Mouse (Mus musculus): Measurements from ENCODE around the gene Cep41. TPM values are rescaled to one million over a fixed set of nuclear protein-coding genes. Genes with fewer than 3 reads are reported as not detected.
A peak's percentile ranks its signal among the peaks of the same experiment; 100 is the strongest.

The Cep41 gene
- polyA plus RNA-seq (2015; fragmentation: Nextera tagmentation; extraction: Ambion mirVana) = 7.7 and 7.9 TPM in 2 replicates

GRCm38 (mm10) chr6:30693350-30693991 is at the start of gene Cep41:
TSS of gene Cep41 (minus strand) at chr6:30693749.

GRCm38 (mm10) chr6:30723331-30723730 is 29.8 kb upstream of the Cep41 start, which contains the start of gene Mest:
TSS of gene Mest (plus strand) at chr6:30723547.

GRCm38 (mm10) chr6:30638674-30639268 is 54.8 kb downstream of the Cep41 start, which contains the start of gene Cpa1:
TSS of gene Cpa1 (plus strand) at chr6:30639218.

GRCm38 (mm10) chr6:30610710-30611109 is 82.8 kb downstream of the Cep41 start, which contains the start of gene Cpa5:
TSS of gene Cpa5 (plus strand) at chr6:30611010.

MicroRNAs encoded within 50 kb of the gene (microRNA counts, 519-probe panel; counts per million panel counts)
- 5,133 counts per million, percentile 36 among the panel's probes with 10 or more counts for microRNA mmu-miR-335-3p
- 8,340 counts per million, percentile 81 among the panel's probes with 10 or more counts for microRNA mmu-miR-335-5p

Other genes with a start within 250 kb of the Cep41 start
- gene Tmem209, start 184.0 kb downstream of the Cep41 start, polyA plus RNA-seq (2015; fragmentation: Nextera tagmentation; extraction: Ambion mirVana) = 22.9 and 26.3 TPM in 2 replicates
- gene Ssmem1, start 183.9 kb downstream of the Cep41 start, polyA plus RNA-seq (2015; fragmentation: Nextera tagmentation; extraction: Ambion mirVana) = 0.26 TPM in 1 of 2 replicates, not detected in the other
- gene Cpa2, start 152.2 kb downstream of the Cep41 start, polyA plus RNA-seq (2015; fragmentation: Nextera tagmentation; extraction: Ambion mirVana) = 5.7 and 16.5 TPM in 2 replicates
- gene Cpa4, start 125.4 kb downstream of the Cep41 start, polyA plus RNA-seq (2015; fragmentation: Nextera tagmentation; extraction: Ambion mirVana) = 0.04 TPM in 1 of 2 replicates, not detected in the other
- gene Cpa5, start 82.7 kb downstream of the Cep41 start, polyA plus RNA-seq (2015; fragmentation: Nextera tagmentation; extraction: Ambion mirVana) = not detected in 2 replicates
- 5.4 and 22.8 TPM in 2 replicates for gene Cpa1, start 54.5 kb downstream of the Cep41 start, polyA plus RNA-seq (2015; fragmentation: Nextera tagmentation; extraction: Ambion mirVana)
- 118 and 147 TPM in 2 replicates for gene Mest, start 29.8 kb upstream of the Cep41 start, polyA plus RNA-seq (2015; fragmentation: Nextera tagmentation; extraction: Ambion mirVana)
- gene Copg2, start 203.0 kb upstream of the Cep41 start, polyA plus RNA-seq (2015; fragmentation: Nextera tagmentation; extraction: Ambion mirVana) = 10.5 and 11.4 TPM in 2 replicates
- 0.11 and 0.15 TPM in 2 replicates for gene Tsga13, start 221.8 kb upstream of the Cep41 start, polyA plus RNA-seq (2015; fragmentation: Nextera tagmentation; extraction: Ambion mirVana)